Mouse (Mus musculus): ENCODE data around the gene Ino80b. TPM values are rescaled to one million over a fixed set of nuclear protein-coding genes. Genes with fewer than 3 reads are reported as not detected.

Gene Ino80b
- polyA plus RNA-seq, 1 experiment: 25.2 TPM

- DNase-seq (ENCODE audit: low spot score): no peak
These were observed 40.8 kb downstream of the Ino80b start for GRCm38 (mm10) chr6:83084477-83084876.

- no peak for DNase-seq (ENCODE audit: low spot score)
These were observed 41.7 kb downstream of the Ino80b start for GRCm38 (mm10) chr6:83083497-83083896.

- DNase-seq (ENCODE audit: low spot score): no peak
These were observed 45.0 kb downstream of the Ino80b start for GRCm38 (mm10) chr6:83080210-83080609.

GRCm38 (mm10) chr6:83078324-83078858 lies 46.8 kb downstream of the Ino80b start:
- peak; percentile 98 for DNase-seq (ENCODE audit: low spot score)

GRCm38 (mm10) chr6:83077630-83078323 lies 47.5 kb downstream of the Ino80b start, which contains the start of gene Pcgf1:
Gene Pcgf1, plus strand, starts transcription at chr6:83077869.
- no peak for DNase-seq (ENCODE audit: low spot score)

- no peak for DNase-seq (ENCODE audit: low spot score)
These were observed 50.3 kb downstream of the Ino80b start for GRCm38 (mm10) chr6:83074979-83075378.

Other genes starting within 250 kb of the Ino80b start
- gene Sema4f, start 185.7 kb downstream of the Ino80b start, polyA plus RNA-seq (2012; rRNA removed): 0.31 and 0.43 TPM in 2 replicates
- gene M1ap, start 178.5 kb downstream of the Ino80b start, polyA plus RNA-seq (2012; rRNA removed): 0.30 and 0.62 TPM in 2 replicates
- 18.3 and 20.8 TPM in 2 replicates for gene Dok1, start 92.0 kb downstream of the Ino80b start, polyA plus RNA-seq (2012; rRNA removed)
- 20.2 and 20.7 TPM in 2 replicates for gene Loxl3, start 91.3 kb downstream of the Ino80b start, polyA plus RNA-seq (2012; rRNA removed)
- 189 and 247 TPM in 2 replicates for gene Aup1, start 70.9 kb downstream of the Ino80b start, polyA plus RNA-seq (2012; rRNA removed)
- gene Htra2, start 70.2 kb downstream of the Ino80b start, polyA plus RNA-seq (2012; rRNA removed): 46.4 and 67.3 TPM in 2 replicates
- gene Dqx1, start 67.6 kb downstream of the Ino80b start, polyA plus RNA-seq (2012; rRNA removed): 3.4 and 4.9 TPM in 2 replicates
- 0.15 and 0.29 TPM in 2 replicates for gene Tlx2, start 55.1 kb downstream of the Ino80b start, polyA plus RNA-seq (2012; rRNA removed)
- gene Pcgf1, start 47.6 kb downstream of the Ino80b start, polyA plus RNA-seq (2012; rRNA removed): 28.5 and 35.8 TPM in 2 replicates
- gene Lbx2, start 39.1 kb downstream of the Ino80b start, polyA plus RNA-seq (2012; rRNA removed): 0.84 and 1.0 TPM in 2 replicates
- gene Ccdc142, start 23.8 kb downstream of the Ino80b start, polyA plus RNA-seq (2012; rRNA removed): 3.1 and 4.5 TPM in 2 replicates
- 5.0 and 6.1 TPM in 2 replicates for gene Gm42688, start 23.8 kb downstream of the Ino80b start, polyA plus RNA-seq (2012; rRNA removed)
- 64.9 and 84.8 TPM in 2 replicates for gene Mrpl53, start 16.4 kb downstream of the Ino80b start, polyA plus RNA-seq (2012; rRNA removed)
- 29.7 and 40.3 TPM in 2 replicates for gene Mogs, start 9.9 kb downstream of the Ino80b start, polyA plus RNA-seq (2012; rRNA removed)
- 85.6 and 89.2 TPM in 2 replicates for gene Wbp1, start 3.9 kb downstream of the Ino80b start, polyA plus RNA-seq (2012; rRNA removed)
- gene Rtkn, start 10.0 kb upstream of the Ino80b start, polyA plus RNA-seq (2012; rRNA removed): 20.7 and 22.1 TPM in 2 replicates
- gene Wdr54, start 31.0 kb upstream of the Ino80b start, polyA plus RNA-seq (2012; rRNA removed): 4.9 and 5.6 TPM in 2 replicates
- 1.2 and 1.5 TPM in 2 replicates for gene 1700003E16Rik, start 31.0 kb upstream of the Ino80b start, polyA plus RNA-seq (2012; rRNA removed)
- gene Dctn1, start 40.5 kb upstream of the Ino80b start, polyA plus RNA-seq (2012; rRNA removed): 97.9 and 119 TPM in 2 replicates
- 0.06 TPM in 1 of 2 replicates, not detected in the other for gene Slc4a5, start 94.4 kb upstream of the Ino80b start, polyA plus RNA-seq (2012; rRNA removed)
- gene Mthfd2, start 200.5 kb upstream of the Ino80b start, polyA plus RNA-seq (2012; rRNA removed): 3.2 and 4.4 TPM in 2 replicates
- 55.1 and 57.1 TPM in 2 replicates for gene Mob1a, start 200.6 kb upstream of the Ino80b start, polyA plus RNA-seq (2012; rRNA removed)
- gene Bola3, start 223.7 kb upstream of the Ino80b start, polyA plus RNA-seq (2012; rRNA removed): 57.9 and 67.0 TPM in 2 replicates